Mouse (Mus musculus): ENCODE measurements around the gene Aox1. TPM values are rescaled to one million over a fixed set of nuclear protein-coding genes. Genes with fewer than 3 reads are reported as not detected.

Aox1 gene
- polyA plus RNA-seq, 1 experiment from 2014 or later = 1.8 TPM

- WGBS = 65% methylated on average over 5 of the region's 5 CpGs
- Histone ChIP-seq H3K9ac (replicated peaks; ENCODE audit: low read depth) (no peak overlapping the region), H3K4me1 (ENCODE audit: insufficient read depth, low read depth, low read length) (no peaks in the 10 kb centered on the region), H3K27me3 (replicated peaks; ENCODE audit: insufficient read depth, low read length) (no peaks in the 10 kb centered on the region), H3K4me3 (ENCODE audit: low read depth, low read length) (no peak overlapping the region), H3K36me3 (ENCODE audit: insufficient read depth, low read length) (no peaks in the 10 kb centered on the region), H3K27ac (ENCODE audit: low read length) (no peak overlapping the region), H3K9me3 (ENCODE audit: low read length) (no peaks in the 10 kb centered on the region), H3K4me2 (replicated peaks; ENCODE audit: low read depth, low read length) (no peak overlapping the region)
- TF ChIP-seq EP300 (IDR thresholded peaks at IDR 0.05) = no peak
- no peak for TF ChIP-seq CTCF (IDR thresholded peaks at IDR 0.05)
- ATAC-seq (no peak), DNase-seq (ENCODE audit: low spot score) (no peak)
These were observed 15.8 kb downstream of the Aox1 start for GRCm38 (mm10) chr1:58045546-58045945.

- ATAC-seq (no peak), DNase-seq (ENCODE audit: low spot score) (no peak)
- Histone ChIP-seq H3K9ac (replicated peaks; ENCODE audit: low read depth) (no peak overlapping the region), H3K4me2 (replicated peaks; ENCODE audit: low read depth, low read length) (no peak overlapping the region), H3K9me3 (ENCODE audit: low read length) (no peaks in the 10 kb centered on the region), H3K27me3 (replicated peaks; ENCODE audit: insufficient read depth, low read length) (no peaks in the 10 kb centered on the region), H3K27ac (ENCODE audit: low read length) (no peak overlapping the region), H3K36me3 (ENCODE audit: insufficient read depth, low read length) (no peaks in the 10 kb centered on the region), H3K4me1 (ENCODE audit: insufficient read depth, low read depth, low read length) (no peaks in the 10 kb centered on the region), H3K4me3 (ENCODE audit: low read depth, low read length) (no peak overlapping the region)
- TF ChIP-seq CTCF (IDR thresholded peaks at IDR 0.05) (no peak), EP300 (IDR thresholded peaks at IDR 0.05) (no peak)
- 67% methylated on average over 3 of the region's 3 CpGs for WGBS
These were observed 17.1 kb downstream of the Aox1 start for GRCm38 (mm10) chr1:58046721-58047290.

GRCm38 (mm10) chr1:58049126-58049525 lies 19.4 kb downstream of the Aox1 start:
- Histone ChIP-seq H3K27ac (ENCODE audit: low read length) (no peak overlapping the region), H3K4me1 (ENCODE audit: insufficient read depth, low read depth, low read length) (no peaks in the 10 kb centered on the region), H3K9me3 (ENCODE audit: low read length) (no peaks in the 10 kb centered on the region), H3K4me3 (ENCODE audit: low read depth, low read length) (no peak overlapping the region), H3K27me3 (replicated peaks; ENCODE audit: insufficient read depth, low read length) (no peaks in the 10 kb centered on the region), H3K9ac (replicated peaks; ENCODE audit: low read depth) (no peak overlapping the region), H3K4me2 (replicated peaks; ENCODE audit: low read depth, low read length) (no peak overlapping the region), H3K36me3 (ENCODE audit: insufficient read depth, low read length) (no peaks in the 10 kb centered on the region)
- no peak for DNase-seq (ENCODE audit: low spot score)
- no peak for ATAC-seq
- WGBS = 87% methylated on average over 5 of the region's 5 CpGs
- TF ChIP-seq EP300 (IDR thresholded peaks at IDR 0.05) (no peak), CTCF (IDR thresholded peaks at IDR 0.05) (no peak)

- no peak overlapping the region for H3K27ac ChIP-seq (ENCODE audit: low read length)
- no peaks in the 10 kb centered on the region for H3K27me3 ChIP-seq (replicated peaks; ENCODE audit: insufficient read depth, low read length)
- WGBS = 85% methylated on average over 11 of the region's 11 CpGs
- no peaks in the 10 kb centered on the region for H3K4me1 ChIP-seq (ENCODE audit: insufficient read depth, low read depth, low read length)
- no peak overlapping the region for H3K4me2 ChIP-seq (replicated peaks; ENCODE audit: low read depth, low read length)
- H3K9me3 ChIP-seq (ENCODE audit: low read length) = no peaks in the 10 kb centered on the region
- H3K36me3 ChIP-seq (ENCODE audit: insufficient read depth, low read length) = no peaks in the 10 kb centered on the region
- no peak for TF ChIP-seq EP300 (IDR thresholded peaks at IDR 0.05)
- TF ChIP-seq CTCF (IDR thresholded peaks at IDR 0.05) = no peak
- no peak overlapping the region for H3K4me3 ChIP-seq (ENCODE audit: low read depth, low read length)
- ATAC-seq = no peak
- DNase-seq (ENCODE audit: low spot score) = no peak
- H3K9ac ChIP-seq (replicated peaks; ENCODE audit: low read depth) = no peak overlapping the region
These were observed 25.9 kb downstream of the Aox1 start for GRCm38 (mm10) chr1:58055598-58055997.

- H3K9me3 ChIP-seq (ENCODE audit: low read length) = no peaks in the 10 kb centered on the region
- WGBS = 49% methylated on average over 13 of the region's 13 CpGs
- no peak overlapping the region for H3K27ac ChIP-seq (ENCODE audit: low read length)
- ATAC-seq (peak; percentile 73), DNase-seq (ENCODE audit: low spot score) (peak; percentile 27)
- H3K27me3 ChIP-seq (replicated peaks; ENCODE audit: insufficient read depth, low read length) = no peaks in the 10 kb centered on the region
- peak overlapping the region; percentile 11; the same call in 1 of the 2 replicates for H3K4me2 ChIP-seq (replicated peaks; ENCODE audit: low read depth, low read length)
- H3K36me3 ChIP-seq (ENCODE audit: insufficient read depth, low read length) = no peaks in the 10 kb centered on the region
- H3K4me3 ChIP-seq (ENCODE audit: low read depth, low read length) = no peak overlapping the region
- TF ChIP-seq CTCF (IDR thresholded peaks at IDR 0.05) = no peak
- TF ChIP-seq EP300 (IDR thresholded peaks at IDR 0.05) = no peak
- H3K4me1 ChIP-seq (ENCODE audit: insufficient read depth, low read depth, low read length) = no peaks in the 10 kb centered on the region
- H3K9ac ChIP-seq (replicated peaks; ENCODE audit: low read depth) = no peak overlapping the region
These were observed 26.5 kb downstream of the Aox1 start for GRCm38 (mm10) chr1:58056074-58056807.

- peak; percentile 83 for DNase-seq (ENCODE audit: low spot score)
- Histone ChIP-seq H3K4me3 (ENCODE audit: low read depth, low read length) (no peak overlapping the region), H3K4me2 (replicated peaks; ENCODE audit: low read depth, low read length) (peak overlapping the region; percentile 11; the same call in 1 of the 2 replicates), H3K27ac (ENCODE audit: low read length) (0 out of 2 replicates have a peak overlapping the region, but pooled peaks have one; percentile 6), H3K36me3 (ENCODE audit: insufficient read depth, low read length) (no peaks in the 10 kb centered on the region), H3K4me1 (ENCODE audit: insufficient read depth, low read depth, low read length) (no peaks in the 10 kb centered on the region), H3K27me3 (replicated peaks; ENCODE audit: insufficient read depth, low read length) (no peaks in the 10 kb centered on the region), H3K9me3 (ENCODE audit: low read length) (no peaks in the 10 kb centered on the region), H3K9ac (replicated peaks; ENCODE audit: low read depth) (no peak overlapping the region)
- WGBS = 44% methylated on average over 11 of the region's 11 CpGs
- peak; percentile 92 for ATAC-seq
- no peak for TF ChIP-seq EP300 (IDR thresholded peaks at IDR 0.05)
- TF ChIP-seq CTCF (IDR thresholded peaks at IDR 0.05) = no peak
These were observed 27.2 kb downstream of the Aox1 start for GRCm38 (mm10) chr1:58056939-58057338.

All from lung, postnatal 0 days (tissue).